Mouse (Mus musculus) kidney, postnatal 0 days (tissue): ENCODE measurements at regions not wholly inside any gene's neighbourhood (a gene's known extent, or its start where the extent isn't known, plus 50 kb on each side); places are given as distances from the start of the nearest gene placed in this dataset.

Experiments
- ATAC-seq: fragments of 200-750 bp; cut with Nextera tagmentation; replicated peaks from 2 replicates; pipeline ENCODE4 v1.8.0; 2017; ENCODE audit warnings: low read depth, moderate number of reproducible peaks, moderate TSS enrichment, moderate library complexity; ENCODE audit not compliant: low FRiP score
- DNase-seq: peaks from one replicate; pipeline ENCODE4 v3.0.0-alpha.2; 2016; ENCODE audit warnings: low spot score
- H3K27ac ChIP-seq: fragments of 300-500 bp; sonication (generic); 2 replicates; pipeline ENCODE4 v1.5.1; 2014; ENCODE audit warnings: mild to moderate bottlenecking
- H3K27me3 ChIP-seq: fragments of 300-500 bp; sonication (generic); 2 replicates; pipeline ENCODE4 v1.6.1; 2014; ENCODE audit warnings: low read length, mixed read lengths; ENCODE audit not compliant: insufficient read depth
- H3K36me3 ChIP-seq: fragments of 300-500 bp; sonication (generic); 2 replicates; pipeline ENCODE4 v1.6.1; 2014; ENCODE audit warnings: low read length, mixed read lengths; ENCODE audit not compliant: insufficient read depth
- H3K4me1 ChIP-seq: fragments of 300-500 bp; sonication (generic); replicated peaks from 2 replicates; pipeline ENCODE4 v1.6.1; 2014; ENCODE audit warnings: antibody characterized with exemption, low read length, mixed read lengths; ENCODE audit not compliant: insufficient read depth
- H3K4me2 ChIP-seq: fragments of 300-500 bp; sonication (generic); 2 replicates; pipeline ENCODE4 v1.6.1; 2014; ENCODE audit warnings: mild to moderate bottlenecking, low read length, moderate library complexity, mixed read lengths
- H3K4me3 ChIP-seq: fragments of 300-500 bp; sonication (generic); replicated peaks from 2 replicates; pipeline ENCODE4 v1.5.1; 2014; ENCODE audit warnings: low read depth, low read length
- H3K9ac ChIP-seq: fragments of 300-500 bp; sonication (generic); 2 replicates; pipeline ENCODE4 v1.6.1; 2014; ENCODE audit warnings: low read depth, low read length
- H3K9me3 ChIP-seq: fragments of 300-500 bp; sonication (generic); replicated peaks from 2 replicates; pipeline ENCODE4 v1.6.1; 2016; ENCODE audit warnings: low read length, inconsistent platforms, mixed read lengths
- CTCF ChIP-seq: IDR thresholded peaks from 2 replicates; pipeline ENCODE4 v1.5.1; 2016; ENCODE audit warnings: antibody characterized with exemption, low read depth, mild to moderate bottlenecking, moderate library complexity
- WGBS: fragments of 180-500 bp; shearing (Covaris S2); extraction: QIAGEN DNeasy Blood & Tissue Kit; methylation state at CpG from one replicate; pipeline ENCODE4 v1.1.7; 2014; 5-methylcytosine and 5-hydroxymethylcytosine counted together

GRCm38 (mm10) chr19:56034552-56034951, 252.4 kb upstream of the Habp2 start:
- TF ChIP-seq CTCF, result no peak
- no peak for ATAC-seq
- WGBS, result 52% methylated on average over 4 of the region's 4 CpGs

DNA sequence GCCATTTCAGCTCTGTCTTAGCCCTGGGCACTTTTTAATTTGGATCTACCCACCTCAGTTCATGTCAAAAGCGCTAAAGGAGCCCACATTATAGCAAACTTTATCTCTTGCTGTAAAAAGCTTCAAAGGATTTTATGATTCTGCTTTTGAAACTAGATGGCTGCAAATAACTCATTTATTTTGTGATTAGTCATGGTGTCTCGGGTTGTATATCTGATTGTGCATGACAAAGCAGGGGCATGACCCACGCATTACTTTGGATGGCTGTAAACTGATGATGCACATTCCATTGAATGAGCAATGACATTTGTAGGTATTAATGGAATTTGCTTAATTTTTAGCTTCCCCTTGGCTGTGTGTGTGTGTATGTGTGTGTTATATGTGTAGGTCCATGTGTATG, 249.4 kb upstream of the Habp2 start:
- DNase-seq, result no peak
- Histone ChIP-seq H3K9me3 (no peaks in the 10 kb centered on the region), H3K9ac (no peak overlapping the region), H3K27me3 (no peaks in the 10 kb centered on the region), H3K36me3 (no peaks in the 10 kb centered on the region), H3K4me2 (no peak overlapping the region), H3K27ac (no peak overlapping the region), H3K4me3 (no peak overlapping the region), H3K4me1 (no peaks in the 10 kb centered on the region)
- TF ChIP-seq CTCF, result no peak
- ATAC-seq, result no peak
- WGBS, result 76% methylated on average over 3 of the region's 3 CpGs

More at GRCm38 (mm10) chr19:56034552-56034951, 252.4 kb upstream of the Habp2 start:
- Histone ChIP-seq H3K36me3 (no peaks in the 10 kb centered on the region), H3K4me3 (no peak overlapping the region), H3K4me2 (no peak overlapping the region), H3K9me3 (no peaks in the 10 kb centered on the region), H3K4me1 (peaks cover 6% of the 10 kb centered on the region), H3K27me3 (no peaks in the 10 kb centered on the region), H3K9ac (no peak overlapping the region), H3K27ac (no peak overlapping the region)
- no peak for DNase-seq

DNA sequence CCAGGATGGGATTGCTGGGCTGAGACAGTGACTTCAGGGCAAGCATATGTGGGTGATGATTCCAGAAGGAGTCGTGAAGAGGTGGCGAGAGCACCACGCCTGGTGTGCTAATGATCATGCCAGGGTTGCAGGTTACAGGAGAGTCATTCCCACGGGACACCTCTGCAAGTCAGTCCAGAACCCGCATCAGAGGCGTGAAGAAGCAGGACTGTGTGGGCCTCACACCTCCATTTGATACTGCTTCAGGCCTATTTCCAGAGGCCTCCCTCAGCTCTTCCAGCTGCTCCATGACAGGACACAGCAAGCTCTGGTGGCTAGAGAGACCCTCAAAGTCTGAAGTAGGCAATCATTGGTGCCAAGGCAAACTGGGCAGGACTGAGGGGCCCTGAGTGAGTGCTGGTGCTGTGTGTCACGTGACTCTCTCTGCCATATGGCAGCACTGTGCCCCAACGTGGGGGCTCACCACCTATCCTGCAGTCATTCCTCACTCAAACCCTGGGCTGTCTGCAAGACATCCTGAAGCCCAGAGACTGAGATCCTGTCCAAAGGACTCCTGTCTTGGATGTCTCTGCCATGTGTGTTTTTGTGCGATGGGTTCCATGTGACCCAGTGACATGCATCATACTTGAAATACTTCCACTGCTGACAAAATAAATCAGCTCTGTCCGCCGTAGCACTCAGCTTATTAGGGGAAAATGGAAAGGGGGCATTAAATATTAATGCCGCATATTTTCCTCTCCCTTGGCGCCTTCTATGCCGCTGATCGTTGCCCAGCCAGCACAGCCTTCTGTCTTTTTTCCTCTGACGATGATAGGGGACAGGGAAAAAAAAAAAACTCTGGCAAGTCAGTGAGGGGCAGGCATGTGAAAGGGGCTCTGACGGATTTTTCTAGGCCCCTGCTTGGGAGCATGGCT, 247.6 kb upstream of the Habp2 start:
- Histone ChIP-seq H3K36me3 (no peaks in the 10 kb centered on the region), H3K4me2 (no peak overlapping the region), H3K9me3 (no peaks in the 10 kb centered on the region), H3K9ac (no peak overlapping the region), H3K27me3 (no peaks in the 10 kb centered on the region), H3K4me1 (no peaks in the 10 kb centered on the region), H3K4me3 (no peak overlapping the region), H3K27ac (no peak overlapping the region)
- no peak for TF ChIP-seq CTCF
- WGBS, result 72% methylated on average over 17 of the region's 17 CpGs
- DNase-seq (no peak), ATAC-seq (no peak)

DNA sequence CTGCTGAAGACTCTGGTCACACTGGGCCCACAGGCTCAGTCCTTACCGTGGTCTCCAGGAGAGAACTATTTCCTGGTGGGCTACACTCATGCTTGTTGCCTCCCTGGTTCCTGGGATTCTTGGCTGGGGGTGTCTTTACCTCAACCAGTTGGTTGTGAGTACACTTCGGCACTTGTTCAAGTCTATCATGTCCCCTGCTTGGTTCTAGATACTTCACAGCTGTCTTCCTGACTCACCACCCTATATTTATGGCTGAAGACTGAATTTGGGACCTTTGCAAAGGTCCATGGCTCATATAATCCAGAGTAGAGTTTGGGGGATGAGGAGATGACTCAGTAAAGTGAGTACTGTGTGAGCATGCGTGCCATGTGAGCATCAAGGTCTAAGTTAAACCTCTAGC, 245.0 kb upstream of the Habp2 start:
- no peak overlapping the region for H3K27ac ChIP-seq
- WGBS, result 87% methylated on average over 3 of the region's 3 CpGs
- H3K4me3 ChIP-seq, result no peak overlapping the region
- no peak overlapping the region for H3K9ac ChIP-seq
- no peaks in the 10 kb centered on the region for H3K27me3 ChIP-seq
- no peaks in the 10 kb centered on the region for H3K4me1 ChIP-seq
- no peaks in the 10 kb centered on the region for H3K36me3 ChIP-seq
- no peak for DNase-seq
- ATAC-seq, result no peak
- no peak for TF ChIP-seq CTCF
- no peaks in the 10 kb centered on the region for H3K9me3 ChIP-seq
- H3K4me2 ChIP-seq, result no peak overlapping the region

GRCm38 (mm10) chr19:56046784-56047390, 240.1 kb upstream of the Habp2 start:
- Histone ChIP-seq H3K27me3 (no peaks in the 10 kb centered on the region), H3K9me3 (no peaks in the 10 kb centered on the region), H3K9ac (no peak overlapping the region), H3K4me2 (no peak overlapping the region), H3K36me3 (no peaks in the 10 kb centered on the region), H3K27ac (no peak overlapping the region), H3K4me1 (no peaks in the 10 kb centered on the region), H3K4me3 (no peak overlapping the region)
- DNase-seq, result no peak
- WGBS, result 83% methylated on average over 16 of the region's 16 CpGs
- no peak for TF ChIP-seq CTCF
- ATAC-seq, result no peak

DNA sequence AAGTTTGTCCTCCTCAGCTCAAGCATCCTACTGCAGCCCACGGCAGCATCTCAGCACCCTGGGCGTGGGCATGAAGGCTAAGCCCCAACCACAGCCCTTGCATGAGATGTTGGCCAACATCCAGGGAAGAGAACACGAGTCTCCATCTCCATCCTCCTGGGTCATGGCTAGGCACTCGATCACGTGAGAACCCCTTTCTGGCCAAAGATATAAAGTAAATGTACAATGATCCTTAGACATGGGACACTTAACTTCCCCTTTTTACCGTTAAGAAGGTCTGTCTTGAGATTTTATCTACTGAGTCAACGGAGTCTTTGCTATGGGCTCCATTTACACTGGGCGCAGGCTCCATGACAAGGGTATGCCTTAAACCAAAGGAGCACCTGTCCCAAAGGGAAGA, 232.8 kb upstream of the Habp2 start:
- Histone ChIP-seq H3K27me3 (no peaks in the 10 kb centered on the region), H3K9me3 (no peaks in the 10 kb centered on the region), H3K36me3 (no peaks in the 10 kb centered on the region), H3K9ac (no peak overlapping the region), H3K4me3 (no peak overlapping the region), H3K27ac (no peak overlapping the region), H3K4me2 (no peak overlapping the region), H3K4me1 (no peaks in the 10 kb centered on the region)
- no peak for TF ChIP-seq CTCF
- no peak for DNase-seq
- 90% methylated on average over 8 of the region's 8 CpGs for WGBS
- ATAC-seq, result no peak
